Mouse (Mus musculus) embryonic facial prominence, embryonic 12.5 days (tissue): ENCODE data around the gene Heca. TPM values are rescaled to one million over a fixed set of nuclear protein-coding genes. Genes with fewer than 3 reads are reported as not detected.
A peak's percentile ranks its signal among the peaks of the same experiment; 100 is the strongest.

Source experiments
- ATAC-seq: fragments of 200-750 bp; cut with Nextera tagmentation; 2 replicates; pipeline ENCODE4 v1.8.0; 2017; ENCODE audit not compliant: insufficient number of reproducible peaks, insufficient read depth, low FRiP score, low TSS enrichment
- H3K27ac ChIP-seq: fragments of 300-500 bp; sonication (generic); 2 replicates; pipeline ENCODE4 v1.5.1; 2016; ENCODE audit warnings: mild to moderate bottlenecking
- H3K27me3 ChIP-seq: fragments of 300-500 bp; sonication (generic); 2 replicates; pipeline ENCODE4 v1.6.1; 2016; ENCODE audit warnings: mild to moderate bottlenecking, moderate library complexity
- H3K36me3 ChIP-seq: fragments of 300-500 bp; sonication (generic); 2 replicates; pipeline ENCODE4 v1.6.1; 2016; ENCODE audit warnings: mild to moderate bottlenecking
- H3K4me1 ChIP-seq: fragments of 300-500 bp; sonication (generic); 2 replicates; pipeline ENCODE4 v1.6.1; 2016
- H3K4me2 ChIP-seq: fragments of 300-500 bp; sonication (generic); replicated peaks from 2 replicates; pipeline ENCODE4 v1.6.1; 2016; ENCODE audit warnings: mild to moderate bottlenecking, moderate library complexity
- H3K4me3 ChIP-seq: fragments of 300-500 bp; sonication (generic); 2 replicates; pipeline ENCODE4 v1.5.1; 2016; ENCODE audit warnings: mild to moderate bottlenecking
- H3K9ac ChIP-seq: fragments of 300-500 bp; sonication (generic); 2 replicates; pipeline ENCODE4 v1.6.1; 2016; ENCODE audit warnings: mild to moderate bottlenecking, moderate library complexity
- H3K9me3 ChIP-seq: fragments of 300-500 bp; sonication (generic); 2 replicates; pipeline ENCODE4 v1.6.1; 2016; ENCODE audit warnings: mild to moderate bottlenecking, moderate library complexity
- WGBS: fragments of 180-500 bp; shearing (Covaris S2); methylation state at CpG from one replicate; pipeline ENCODE4 v1.1.7; 2016; 5-methylcytosine and 5-hydroxymethylcytosine counted together
- polyA plus RNA-seq: library from polyadenylated mRNA; unstranded; fragments of >200 nt; fragmentation: Nextera tagmentation; extraction: Ambion mirVana; gene quantifications from 2 replicates; pipeline ENCODE4 v1.2.1, GENCODE M21; 2016

Heca gene
- polyA plus RNA-seq, 1 experiment from 2014 or later, result 4.9 TPM

- H3K27ac ChIP-seq, result no peak overlapping the region
- WGBS, result 91% methylated on average over 3 of the region's 3 CpGs
These were observed 67.8 kb downstream of the Heca start for GRCm38 (mm10) chr10:17880038-17880437.

GRCm38 (mm10) chr10:17878002-17878919 is 69.6 kb downstream of the Heca start:
- no peak overlapping the region for H3K4me3 ChIP-seq
- WGBS, result 20% methylated on average over 8 of the region's 8 CpGs
- no peaks in the 10 kb centered on the region for H3K27me3 ChIP-seq
- H3K9me3 ChIP-seq, result no peaks in the 10 kb centered on the region
- ATAC-seq, result peak; percentile 60; the same call in 1 of the 2 replicates
- no peak overlapping the region for H3K4me2 ChIP-seq
- no peaks in the 10 kb centered on the region for H3K36me3 ChIP-seq
- no peak overlapping the region for H3K27ac ChIP-seq
- H3K4me1 ChIP-seq, result no peaks in the 10 kb centered on the region; the same call in 1 of the 2 replicates
- H3K9ac ChIP-seq, result no peak overlapping the region

More at GRCm38 (mm10) chr10:17880038-17880437, 67.8 kb downstream of the Heca start:
- no peaks in the 10 kb centered on the region for H3K27me3 ChIP-seq
- H3K36me3 ChIP-seq, result no peaks in the 10 kb centered on the region
- H3K9ac ChIP-seq, result no peak overlapping the region
- no peaks in the 10 kb centered on the region for H3K9me3 ChIP-seq
- no peak overlapping the region for H3K4me3 ChIP-seq
- H3K4me1 ChIP-seq, result no peaks in the 10 kb centered on the region; the same call in 1 of the 2 replicates
- no peak overlapping the region for H3K4me2 ChIP-seq
- ATAC-seq, result no peak

DNA sequence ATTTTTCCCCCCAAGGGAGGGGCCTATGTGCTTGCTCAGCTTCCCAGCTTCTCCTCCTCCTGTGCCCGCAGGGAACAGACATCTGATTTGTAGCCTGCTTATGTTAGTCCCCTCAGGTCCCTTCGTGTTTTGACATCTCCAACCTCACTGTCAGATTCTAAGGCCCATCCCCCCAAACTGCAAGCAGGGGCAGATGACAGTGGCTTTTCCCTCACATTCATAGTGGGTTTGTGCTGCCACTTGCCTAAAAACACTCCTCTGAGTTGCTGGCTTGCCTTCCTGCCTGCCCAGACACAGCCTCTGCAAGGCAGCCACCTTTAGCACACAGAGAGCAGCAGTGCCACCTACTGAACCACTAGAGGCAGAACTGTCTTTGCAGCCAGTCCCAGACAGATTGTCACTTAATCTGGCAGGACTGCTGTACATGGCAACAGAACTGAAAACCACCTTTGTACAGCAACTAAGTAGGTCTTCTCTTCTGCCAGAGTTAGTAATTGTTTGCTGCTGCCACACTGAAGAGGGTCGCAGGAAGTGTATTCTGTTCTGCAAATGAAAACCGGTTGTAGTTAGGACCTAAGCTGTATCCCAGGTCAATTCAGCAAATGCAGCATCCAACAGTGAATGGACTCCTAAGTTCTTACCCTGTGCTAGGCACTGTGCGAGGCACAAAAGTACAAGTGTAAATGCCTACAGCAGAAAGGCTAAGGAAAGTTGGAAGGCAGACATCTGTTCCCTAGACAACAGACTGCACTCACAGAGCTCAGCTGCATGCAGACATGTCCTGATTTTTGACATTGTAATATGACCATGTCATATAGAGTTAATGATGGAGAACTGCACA is 77.8 kb downstream of the Heca start:
- H3K4me3 ChIP-seq, result no peak overlapping the region
- H3K4me1 ChIP-seq, result no peaks in the 10 kb centered on the region; the same call in 1 of the 2 replicates
- H3K27ac ChIP-seq, result no peak overlapping the region
- H3K9me3 ChIP-seq, result no peaks in the 10 kb centered on the region
- H3K9ac ChIP-seq, result no peak overlapping the region
- no peak overlapping the region for H3K4me2 ChIP-seq
- no peaks in the 10 kb centered on the region for H3K36me3 ChIP-seq
- peak; percentile 85 for ATAC-seq
- WGBS, result 23% methylated on average over 5 of the region's 5 CpGs
- no peaks in the 10 kb centered on the region for H3K27me3 ChIP-seq

GRCm38 (mm10) chr10:17860701-17861480 is 87.0 kb downstream of the Heca start:
- no peaks in the 10 kb centered on the region for H3K36me3 ChIP-seq
- no peaks in the 10 kb centered on the region for H3K9me3 ChIP-seq
- H3K4me3 ChIP-seq, result no peak overlapping the region
- 78% methylated on average over 6 of the region's 6 CpGs for WGBS
- no peaks in the 10 kb centered on the region for H3K4me1 ChIP-seq
- no peak overlapping the region for H3K27ac ChIP-seq
- H3K9ac ChIP-seq, result no peak overlapping the region
- H3K4me2 ChIP-seq, result no peak overlapping the region
- no peak for ATAC-seq
- no peaks in the 10 kb centered on the region for H3K27me3 ChIP-seq

GRCm38 (mm10) chr10:17857647-17858261 is 90.1 kb downstream of the Heca start:
- Histone ChIP-seq H3K27ac (no peak overlapping the region), H3K4me2 (no peak overlapping the region), H3K9ac (no peak overlapping the region), H3K36me3 (no peaks in the 10 kb centered on the region), H3K9me3 (no peaks in the 10 kb centered on the region), H3K4me1 (no peaks in the 10 kb centered on the region), H3K27me3 (no peaks in the 10 kb centered on the region), H3K4me3 (no peak overlapping the region)
- WGBS, result 85% methylated on average over 9 of the region's 9 CpGs
- no peak for ATAC-seq

GRCm38 (mm10) chr10:17844781-17845537 is 102.9 kb downstream of the Heca start:
- no peak overlapping the region for H3K4me3 ChIP-seq
- H3K27ac ChIP-seq, result no peak overlapping the region
- H3K27me3 ChIP-seq, result no peaks in the 10 kb centered on the region
- H3K9me3 ChIP-seq, result no peaks in the 10 kb centered on the region
- no peaks in the 10 kb centered on the region for H3K4me1 ChIP-seq
- WGBS, result 70% methylated on average over 4 of the region's 4 CpGs
- no peak overlapping the region for H3K4me2 ChIP-seq
- ATAC-seq, result no peak
- no peaks in the 10 kb centered on the region for H3K36me3 ChIP-seq
- no peak overlapping the region for H3K9ac ChIP-seq

DNA sequence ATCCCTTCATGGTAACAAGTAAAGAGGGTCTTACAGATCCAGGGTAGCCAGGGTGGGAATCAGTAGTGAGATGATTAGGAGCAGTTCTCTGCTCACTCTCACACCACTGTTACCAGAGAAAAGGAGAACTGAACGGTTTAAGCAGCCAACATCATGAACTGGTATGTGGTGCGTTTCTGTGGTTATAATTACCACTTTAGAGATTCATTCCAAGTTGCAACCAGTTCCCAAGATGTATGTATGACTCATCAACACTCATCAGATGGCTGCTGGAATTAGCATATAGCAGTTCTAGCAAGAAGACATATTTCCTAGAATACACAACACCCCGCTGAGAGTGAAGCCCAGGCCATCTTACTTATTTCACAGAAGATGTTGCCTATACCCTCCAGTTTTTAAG is 105.8 kb downstream of the Heca start:
- H3K9me3 ChIP-seq, result no peaks in the 10 kb centered on the region
- no peaks in the 10 kb centered on the region for H3K27me3 ChIP-seq
- no peak for ATAC-seq
- H3K36me3 ChIP-seq, result no peaks in the 10 kb centered on the region
- H3K4me1 ChIP-seq, result no peaks in the 10 kb centered on the region
- H3K4me2 ChIP-seq, result no peak overlapping the region
- no peak overlapping the region for H3K4me3 ChIP-seq
- 90% methylated on average over 3 of the region's 3 CpGs for WGBS
- no peak overlapping the region for H3K9ac ChIP-seq
- H3K27ac ChIP-seq, result no peak overlapping the region

DNA sequence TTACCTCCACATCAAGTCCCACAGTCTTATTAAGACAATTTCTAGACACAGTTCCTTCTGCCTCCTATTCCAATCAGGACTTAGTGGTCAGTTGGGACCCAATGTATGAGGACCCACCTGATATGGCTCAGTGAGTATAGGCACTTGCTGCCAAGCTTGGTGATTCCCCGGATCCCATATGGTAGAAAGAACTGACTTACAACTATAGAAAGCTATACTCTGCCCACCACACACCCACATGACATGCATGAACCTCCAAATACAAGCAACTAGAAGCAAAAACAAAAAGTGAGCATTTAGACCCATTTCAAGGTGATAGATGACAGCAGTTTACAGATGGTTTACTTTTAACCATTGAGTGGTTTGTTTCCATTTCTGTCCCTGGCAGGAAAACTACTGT is 111.6 kb downstream of the Heca start:
- Histone ChIP-seq H3K27ac (no peak overlapping the region), H3K9me3 (no peaks in the 10 kb centered on the region), H3K9ac (no peak overlapping the region), H3K27me3 (no peaks in the 10 kb centered on the region), H3K4me1 (no peaks in the 10 kb centered on the region), H3K4me2 (no peak overlapping the region), H3K36me3 (no peaks in the 10 kb centered on the region), H3K4me3 (no peak overlapping the region)
- WGBS, result 88% methylated on average over 1 of the region's 1 CpGs
- ATAC-seq, result no peak

- H3K27me3 ChIP-seq, result no peaks in the 10 kb centered on the region
- no peak overlapping the region for H3K27ac ChIP-seq
- H3K4me3 ChIP-seq, result no peak overlapping the region
- no peaks in the 10 kb centered on the region for H3K4me1 ChIP-seq
- no peak overlapping the region for H3K9ac ChIP-seq
- WGBS, result 89% methylated on average over 6 of the region's 6 CpGs
- no peak overlapping the region for H3K4me2 ChIP-seq
- H3K36me3 ChIP-seq, result no peaks in the 10 kb centered on the region
- ATAC-seq, result no peak
- no peaks in the 10 kb centered on the region for H3K9me3 ChIP-seq
These were observed 112.8 kb downstream of the Heca start for GRCm38 (mm10) chr10:17835031-17835430.

DNA sequence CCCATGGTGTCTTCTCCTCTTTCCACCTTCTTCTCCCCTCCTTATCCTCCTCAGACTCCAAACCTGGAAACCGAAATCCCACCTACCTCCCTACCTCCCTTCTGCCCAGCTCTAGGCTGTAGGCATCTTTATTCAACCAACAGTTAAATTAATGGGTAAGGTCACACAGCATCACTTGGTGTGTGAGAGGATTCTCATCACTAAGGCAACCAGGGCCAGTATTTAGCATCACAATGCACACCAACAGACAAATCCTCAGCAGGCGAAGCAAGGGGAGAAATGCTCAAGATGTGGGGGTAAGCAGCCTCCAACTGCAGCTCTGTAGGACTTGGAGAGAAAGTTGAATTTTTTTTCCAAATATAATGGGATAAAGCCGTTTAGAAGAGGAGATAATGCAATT is 116.8 kb downstream of the Heca start:
- Histone ChIP-seq H3K4me3 (no peak overlapping the region), H3K4me1 (peaks cover 6% of the 10 kb centered on the region; the same call in 1 of the 2 replicates), H3K9me3 (no peaks in the 10 kb centered on the region), H3K27me3 (no peaks in the 10 kb centered on the region), H3K4me2 (no peak overlapping the region), H3K9ac (no peak overlapping the region), H3K27ac (no peak overlapping the region), H3K36me3 (no peaks in the 10 kb centered on the region)
- 57% methylated on average over 3 of the region's 3 CpGs for WGBS
- no peak for ATAC-seq
